In the genomic region with DNA sequence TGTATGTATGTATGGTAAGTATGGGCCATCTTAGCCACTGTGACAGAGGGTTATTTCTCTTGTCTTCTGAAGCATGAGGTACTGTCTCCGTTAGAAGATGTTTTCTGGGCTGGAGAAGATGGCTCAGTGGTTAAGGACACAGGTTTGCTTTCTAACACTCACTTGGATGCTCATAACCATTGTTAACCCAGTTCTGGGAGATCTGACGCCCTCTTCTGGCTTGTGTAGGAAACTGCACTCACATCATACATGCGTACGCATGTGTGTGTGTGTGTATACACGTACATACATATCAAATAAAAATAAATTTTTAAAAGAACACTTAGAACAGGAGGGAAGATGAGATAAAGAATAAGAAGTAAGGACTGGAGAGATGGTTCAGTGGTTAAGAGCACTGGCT, we compare ENCODE assay signal across 34 mouse cellular contexts. TPM values are rescaled to one million over a fixed set of nuclear protein-coding genes. Genes with fewer than 3 reads are reported as not detected.
DNase-seq lines count a peak whose midpoint lies in the region; ATAC-seq and TF ChIP-seq lines count a peak whose summit lies in the region.
"Had no signal": no experiment of that assay in that cellular context is flagged by ENCODE, and none has a peak within 500 bp of the region (broad histone marks: within the 10 kb centered on the region; RNA-seq: fewer than 3 reads in every experiment).

No protein-coding gene starts in this region.

- no peak for TF ChIP-seq EP300 in MEL (IDR thresholded peaks at IDR 0.05; ENCODE audit: low read depth in 1 of 2, low read length in 2 of 2)

- H3K9ac ChIP-seq in hindbrain, postnatal 0 days (replicated peaks; ENCODE audit: low read length), result no peak overlapping the region
- H3K9ac ChIP-seq in hindbrain, embryonic 16.5 days (ENCODE audit: low read depth, low read length), result no peak overlapping the region
- no peak overlapping the region for H3K9ac ChIP-seq in lung, embryonic 14.5 days
- no peak overlapping the region for H3K9ac ChIP-seq in MEL (ENCODE audit: control insufficient read depth, low read depth, low read length, poor library complexity, severe bottlenecking)
- H3K9ac ChIP-seq: embryonic facial prominence, embryonic 15.5 days; forebrain, embryonic 13.5 days; hindbrain, embryonic 13.5 days; neural tube, embryonic 12.5 days had no signal

- TF ChIP-seq CTCF in hindbrain, postnatal 0 days (IDR thresholded peaks at IDR 0.05; ENCODE audit: low read depth), result peak; percentile 22
- 0 out of 2 replicates have a peak, but pooled peaks have one; percentile 9 for TF ChIP-seq CTCF in lung, embryonic 14.5 days (IDR thresholded peaks at IDR 0.05; ENCODE audit: low read depth)
- TF ChIP-seq CTCF in MEL (IDR thresholded peaks at IDR 0.05 in 2 of 3, conservative IDR thresholded peaks at IDR 0.05 in 1 of 3; ENCODE audit: control insufficient read depth in 1 of 3, insufficient read depth in 1 of 3, low read depth in 2 of 3, low read length in 3 of 3, poor library complexity in 1 of 3, severe bottlenecking in 1 of 3), result peak; percentile 3 to 20 (median 9); a peak in 2 of 6 replicates

- ATAC-seq in hindbrain, postnatal 0 days, result no peak
- no peak for ATAC-seq in hindbrain, embryonic 16.5 days
- ATAC-seq in lung, embryonic 14.5 days (ENCODE audit: insufficient read depth), result no peak
- ATAC-seq: forebrain, embryonic 13.5 days; inflammation-experienced regulatory T-cells, adult 6 months; midbrain, embryonic 16.5 days; Patski had no signal

- no peaks in the 10 kb centered on the region for H3K27me3 ChIP-seq in hindbrain, postnatal 0 days (ENCODE audit: insufficient read depth, low read length)
- no peaks in the 10 kb centered on the region for H3K27me3 ChIP-seq in hindbrain, embryonic 16.5 days (replicated peaks; ENCODE audit: control insufficient read depth, insufficient read depth, low read length)
- no peaks in the 10 kb centered on the region for H3K27me3 ChIP-seq in lung, embryonic 14.5 days (ENCODE audit: insufficient read depth, low read length)
- H3K27me3 ChIP-seq in MEL (ENCODE audit: control insufficient read depth in 1 of 2, insufficient read depth in 2 of 2, low read length in 2 of 2), result no peaks in the 10 kb centered on the region
- H3K27me3 ChIP-seq: embryonic facial prominence, embryonic 15.5 days; forebrain, embryonic 13.5 days; hindbrain, embryonic 13.5 days; neural tube, embryonic 12.5 days; Patski had no signal

- no peaks in the 10 kb centered on the region for H3K9me3 ChIP-seq in hindbrain, postnatal 0 days (ENCODE audit: low read length)
- no peaks in the 10 kb centered on the region for H3K9me3 ChIP-seq in hindbrain, embryonic 16.5 days (ENCODE audit: control insufficient read depth, low read length)
- H3K9me3 ChIP-seq in lung, embryonic 14.5 days (ENCODE audit: low read depth, low read length), result no peaks in the 10 kb centered on the region
- no peaks in the 10 kb centered on the region for H3K9me3 ChIP-seq in MEL (replicated peaks; ENCODE audit: insufficient read depth, low read length)
- H3K9me3 ChIP-seq: embryonic facial prominence, embryonic 10.5 days; embryonic facial prominence, embryonic 15.5 days; forebrain, embryonic 13.5 days; G1E; hindbrain, embryonic 13.5 days; midbrain, embryonic 10.5 days; neural tube, embryonic 12.5 days had no signal

- peaks cover 6% of the 10 kb centered on the region; the same call in 1 of the 2 replicates for H3K36me3 ChIP-seq in hindbrain, postnatal 0 days (ENCODE audit: insufficient read depth, low read length)
- H3K36me3 ChIP-seq in hindbrain, embryonic 16.5 days (ENCODE audit: control insufficient read depth, insufficient read depth, low read length), result peaks cover 23% of the 10 kb centered on the region
- peaks cover 23% of the 10 kb centered on the region for H3K36me3 ChIP-seq in lung, embryonic 14.5 days (ENCODE audit: insufficient read depth)
- peaks cover 0 to 12% of the 10 kb centered on the region in 2 experiments; a peak in 3 of 4 replicates for H3K36me3 ChIP-seq in MEL (ENCODE audit: control insufficient read depth in 1 of 2, insufficient read depth in 2 of 2, low read length in 2 of 2)

- H3K27ac ChIP-seq in hindbrain, postnatal 0 days, result no peak overlapping the region
- H3K27ac ChIP-seq in hindbrain, embryonic 16.5 days (ENCODE audit: low read depth, low read length), result no peak overlapping the region
- H3K27ac ChIP-seq in lung, embryonic 14.5 days (ENCODE audit: low read depth), result no peak overlapping the region
- no peak overlapping the region for H3K27ac ChIP-seq in MEL (ENCODE audit: control insufficient read depth, low read depth, low read length)
- H3K27ac ChIP-seq: embryonic facial prominence, embryonic 10.5 days; embryonic facial prominence, embryonic 15.5 days; forebrain, embryonic 13.5 days; hindbrain, embryonic 13.5 days; midbrain, embryonic 10.5 days; neural tube, embryonic 12.5 days had no signal

- no peak overlapping the region for H3K4me3 ChIP-seq in hindbrain, postnatal 0 days (ENCODE audit: low read length)
- H3K4me3 ChIP-seq in hindbrain, embryonic 16.5 days (ENCODE audit: low read length), result no peak overlapping the region
- no peak overlapping the region for H3K4me3 ChIP-seq in lung, embryonic 14.5 days (ENCODE audit: low read depth, low read length)
- no peak overlapping the region for H3K4me3 ChIP-seq in MEL (ENCODE audit: control insufficient read depth in 1 of 2, insufficient read depth in 1 of 2, low read depth in 2 of 2, low read length in 2 of 2)
- H3K4me3 ChIP-seq: embryonic facial prominence, embryonic 10.5 days; embryonic facial prominence, embryonic 15.5 days; forebrain, embryonic 13.5 days; hindbrain, embryonic 13.5 days; midbrain, embryonic 10.5 days; myocyte; neural tube, embryonic 12.5 days had no signal

- TF ChIP-seq RAD21 in MEL (IDR thresholded peaks at IDR 0.05; ENCODE audit: low read depth, low read length), result no peak

- 91% methylated on average over 5 of the region's 5 CpGs for WGBS in hindbrain, postnatal 0 days
- WGBS in hindbrain, embryonic 16.5 days, result 91% methylated on average over 5 of the region's 5 CpGs
- WGBS in lung, embryonic 14.5 days, result 88% methylated on average over 5 of the region's 5 CpGs

- no peak for TF ChIP-seq POLR2A in MEL (IDR thresholded peaks at IDR 0.05; ENCODE audit: control insufficient read depth in 1 of 2, insufficient read depth in 1 of 2, low read depth in 1 of 2, low read length in 2 of 2, poor library complexity in 1 of 2)

- H3K4me1 ChIP-seq in hindbrain, postnatal 0 days (ENCODE audit: insufficient read depth, low read length), result no peaks in the 10 kb centered on the region
- no peaks in the 10 kb centered on the region for H3K4me1 ChIP-seq in hindbrain, embryonic 16.5 days (ENCODE audit: control insufficient read depth, insufficient read depth, low read depth, low read length)
- H3K4me1 ChIP-seq in lung, embryonic 14.5 days (ENCODE audit: insufficient read depth), result no peaks in the 10 kb centered on the region
- peaks cover 6 to 7% of the 10 kb centered on the region in 2 experiments; a peak in 3 of 4 replicates for H3K4me1 ChIP-seq in MEL (ENCODE audit: control insufficient read depth in 1 of 2, insufficient read depth in 2 of 2, low read length in 2 of 2)
- H3K4me1 ChIP-seq: embryonic facial prominence, embryonic 15.5 days; hindbrain, embryonic 13.5 days; neural tube, embryonic 12.5 days had no signal

- no peaks in the 10 kb centered on the region for H3K79me2 ChIP-seq in MEL (ENCODE audit: control insufficient read depth, insufficient read depth, low read length, poor library complexity)

- H3K4me2 ChIP-seq in hindbrain, postnatal 0 days (ENCODE audit: low read depth, low read length), result no peak overlapping the region
- no peak overlapping the region for H3K4me2 ChIP-seq in hindbrain, embryonic 16.5 days (ENCODE audit: low read length)
- H3K4me2 ChIP-seq in lung, embryonic 14.5 days, result no peak overlapping the region
- H3K4me2 ChIP-seq: embryonic facial prominence, embryonic 15.5 days; forebrain, embryonic 13.5 days; heart, embryonic 11.5 days; hindbrain, embryonic 13.5 days; neural tube, embryonic 12.5 days had no signal

- DNase-seq in hindbrain, postnatal 0 days (ENCODE audit: low spot score), result no peak
- no peak for DNase-seq in lung, embryonic 14.5 days
- no peak for DNase-seq in lung, adult 18-20 months
- peak; percentile 13 for DNase-seq in MEL (ENCODE audit: low read depth, low spot score)
- no peak for DNase-seq in spleen, adult 12 weeks (ENCODE audit: low spot score)
- no peak for DNase-seq in thymus, postnatal 0 days (ENCODE audit: low spot score)
- DNase-seq: adrenal gland, adult 2 months; adrenal gland, postnatal 36 days; B cell, adult 2 months; cerebellum, adult 18-20 months; cerebellum, postnatal 25 days; gastrocnemius, postnatal 25 days; heart, adult 18-20 months; heart, postnatal 4 days; kidney, adult 2 months; liver; lung, adult 2 months; lung, postnatal 14 days; right cerebral cortex, adult 18-20 months; thymus, adult 2 months; thymus, postnatal 4 days had no signal

TF ChIP-seq in MEL, 35 proteins besides CTCF, POLR2A, EP300 and RAD21 (continues in another document):
- TF ChIP-seq CHD2 (IDR thresholded peaks at IDR 0.05; ENCODE audit: low read length), result no peak
- TF ChIP-seq RCOR1 (IDR thresholded peaks at IDR 0.05; ENCODE audit: low read depth, low read length), result no peak
- TF ChIP-seq TCF12 (IDR thresholded peaks at IDR 0.05; ENCODE audit: low read depth, low read length), result no peak
- no peak for TF ChIP-seq GABPA (IDR thresholded peaks at IDR 0.05; ENCODE audit: low read depth, low read length)
- TF ChIP-seq TBP (IDR thresholded peaks at IDR 0.05; ENCODE audit: low read depth, low read length), result no peak
- TF ChIP-seq ZC3H11A (IDR thresholded peaks at IDR 0.05; ENCODE audit: low read depth, low read length), result no peak

RNA-seq across cellular contexts. Expression of gene Slc17a5, which starts 11.4 kb away (rescaled TPM):
- 9.9 and 10.2 TPM in 2 replicates for total RNA-seq in hindbrain, postnatal 0 days (2014; rRNA removed)
- polyA plus RNA-seq in hindbrain, postnatal 0 days (2015; fragmentation: Nextera tagmentation; extraction: Ambion mirVana), result 15.5 and 16.6 TPM in 2 replicates
- polyA plus RNA-seq in hindbrain, embryonic 16.5 days (2015; fragmentation: Nextera tagmentation; extraction: Ambion mirVana), result 15.6 and 15.8 TPM in 2 replicates
- polyA plus RNA-seq in lung, embryonic 14.5 days (2014; fragmentation: Nextera tagmentation; extraction: Ambion mirVana), result 12.2 and 12.7 TPM in 2 replicates
- 3.1 and 3.5 TPM in 2 replicates for total RNA-seq in MEL (2012; rRNA removed)
- 1 to 10 TPM in 1 of 2 experiments, not detected in 1; 4.1 TPM for polyA plus RNA-seq in MEL (2012; ENCODE audit: insufficient read depth in 1 of 2, insufficient read length in 2 of 2, low read depth in 1 of 2, low replicate concordance in 2 of 2, missing spikeins in 1 of 2)
- polyA plus RNA-seq in thymus, postnatal 0 days (2015; fragmentation: Nextera tagmentation; extraction: Ambion mirVana), result 12.1 and 14.1 TPM in 2 replicates

RNA-seq across cellular contexts. Expression of gene Cd109, which starts 38.9 kb away (rescaled TPM):
- 2.1 and 3.2 TPM in 2 replicates for total RNA-seq in hindbrain, postnatal 0 days (2014; rRNA removed)
- polyA plus RNA-seq in hindbrain, postnatal 0 days (2015; fragmentation: Nextera tagmentation; extraction: Ambion mirVana), result 1.3 and 1.7 TPM in 2 replicates
- 0.95 and 2.0 TPM in 2 replicates for polyA plus RNA-seq in hindbrain, embryonic 16.5 days (2015; fragmentation: Nextera tagmentation; extraction: Ambion mirVana)
- polyA plus RNA-seq in lung, embryonic 14.5 days (2014; fragmentation: Nextera tagmentation; extraction: Ambion mirVana), result 14.2 and 14.4 TPM in 2 replicates
- total RNA-seq in MEL (2012; rRNA removed), result not detected in 2 replicates
- polyA plus RNA-seq in MEL (2012; ENCODE audit: insufficient read depth in 1 of 2, insufficient read length in 2 of 2, low read depth in 1 of 2, low replicate concordance in 2 of 2, missing spikeins in 1 of 2), result not detected
- 0.42 and 0.69 TPM in 2 replicates for polyA plus RNA-seq in thymus, postnatal 0 days (2015; fragmentation: Nextera tagmentation; extraction: Ambion mirVana)
